Mouse (Mus musculus) stomach, embryonic 16.5 days (tissue): ENCODE results near the gene Xlr5c. TPM values are rescaled to one million over a fixed set of nuclear protein-coding genes. Genes with fewer than 3 reads are reported as not detected.
"Not testable (repeated sequence)": the region's sequence is repeated elsewhere in the genome, so short reads cannot be mapped to it uniquely, and the experiment has no call there.

ENCODE experiments used
- ATAC-seq: fragments of 200-750 bp; cut with Nextera tagmentation; 2 replicates; pipeline ENCODE4 v1.8.0; 2017; ENCODE audit warnings: moderate number of reproducible peaks, moderate TSS enrichment; ENCODE audit not compliant: insufficient read depth, low FRiP score
- H3K27ac ChIP-seq: fragments of 300-500 bp; sonication (generic); 2 replicates; pipeline ENCODE4 v1.5.1; 2014; ENCODE audit warnings: low read length
- H3K27me3 ChIP-seq: fragments of 300-500 bp; sonication (generic); 2 replicates; pipeline ENCODE4 v1.6.1; 2014; ENCODE audit warnings: low read length, control low read depth, mixed read lengths; ENCODE audit not compliant: control insufficient read depth, insufficient read depth
- H3K36me3 ChIP-seq: fragments of 300-500 bp; sonication (generic); 2 replicates; pipeline ENCODE4 v1.6.1; 2014; ENCODE audit warnings: low read length; ENCODE audit not compliant: control insufficient read depth, insufficient read depth
- H3K4me1 ChIP-seq: fragments of 300-500 bp; sonication (generic); 2 replicates; pipeline ENCODE4 v1.6.1; 2014; ENCODE audit warnings: low read length, control low read depth, mixed read lengths; ENCODE audit not compliant: control insufficient read depth, insufficient read depth
- H3K4me2 ChIP-seq: fragments of 300-500 bp; sonication (generic); 2 replicates; pipeline ENCODE4 v1.6.1; 2014; ENCODE audit warnings: low read depth, low read length, mixed read lengths
- H3K4me3 ChIP-seq: fragments of 300-500 bp; sonication (generic); replicated peaks from 2 replicates; pipeline ENCODE4 v1.5.1; 2014; ENCODE audit warnings: mild to moderate bottlenecking, low read length
- H3K9ac ChIP-seq: fragments of 300-500 bp; sonication (generic); 2 replicates; pipeline ENCODE4 v1.6.1; 2014; ENCODE audit warnings: low read length
- H3K9me3 ChIP-seq: fragments of 300-500 bp; sonication (generic); replicated peaks from 2 replicates; pipeline ENCODE4 v1.6.1; 2016; ENCODE audit warnings: low read length, control low read depth; ENCODE audit not compliant: control insufficient read depth
- WGBS: fragments of 180-500 bp; shearing (Covaris S2); extraction: QIAGEN DNeasy Blood & Tissue Kit; methylation state at CpG from one replicate; pipeline ENCODE4 v1.1.7; 2014; 5-methylcytosine and 5-hydroxymethylcytosine counted together
- polyA plus RNA-seq: library from polyadenylated mRNA; unstranded; fragments of >200 nt; fragmentation: Nextera tagmentation; extraction: Ambion mirVana; gene quantifications from 2 replicates; pipeline ENCODE4 v1.2.1, GENCODE M21; 2015

Gene Xlr5c
- polyA plus RNA-seq, 1 experiment from 2014 or later: not detected

GRCm38 (mm10) chrX:73295745-73296144, 3.0 kb upstream of the Xlr5c start:
- not testable (repeated sequence) for ATAC-seq, H3K36me3 ChIP-seq, H3K27me3 ChIP-seq, H3K9me3 ChIP-seq, H3K4me2 ChIP-seq, H3K4me3 ChIP-seq, H3K9ac ChIP-seq, H3K27ac ChIP-seq, H3K4me1 ChIP-seq
- 46% methylated on average over 8 of the region's 10 CpGs for WGBS

- not testable (repeated sequence) for H3K4me1 ChIP-seq, H3K27me3 ChIP-seq, ATAC-seq, H3K4me3 ChIP-seq, H3K27ac ChIP-seq, H3K9ac ChIP-seq, H3K9me3 ChIP-seq, H3K36me3 ChIP-seq, H3K4me2 ChIP-seq
- 93% methylated on average over 14 of the region's 14 CpGs for WGBS
Measured at GRCm38 (mm10) chrX:73265270-73265669, 27.5 kb downstream of the Xlr5c start, which contains the start of gene Xlr3c. Gene Xlr3c, minus strand, starts transcription at chrX:73265390.

- not testable (repeated sequence) for H3K9ac ChIP-seq, H3K4me2 ChIP-seq, ATAC-seq, H3K4me1 ChIP-seq, H3K9me3 ChIP-seq, H3K27me3 ChIP-seq, H3K4me3 ChIP-seq, H3K36me3 ChIP-seq, H3K27ac ChIP-seq
- WGBS: 70% methylated on average over 1 of the region's 2 CpGs
Measured at GRCm38 (mm10) chrX:73262428-73262827, 30.3 kb downstream of the Xlr5c start.

- not testable (repeated sequence) for H3K9me3 ChIP-seq, H3K4me2 ChIP-seq, H3K27ac ChIP-seq, H3K36me3 ChIP-seq, H3K4me1 ChIP-seq, H3K27me3 ChIP-seq, H3K9ac ChIP-seq, ATAC-seq, H3K4me3 ChIP-seq
- WGBS: 89% methylated on average over 12 of the region's 14 CpGs
Measured at GRCm38 (mm10) chrX:73242821-73243325, 49.9 kb downstream of the Xlr5c start, which contains the start of gene Xlr4c. Gene Xlr4c, minus strand, starts transcription at chrX:73243130.

Other genes with a start within 250 kb of the Xlr5c start
- 0.10 and 0.16 TPM in 2 replicates for gene Pnma3, start 228.2 kb downstream of the Xlr5c start, polyA plus RNA-seq
- gene Xlr4a, start 210.5 kb downstream of the Xlr5c start, polyA plus RNA-seq: 0.97 and 1.0 TPM in 2 replicates
- gene Xlr3a, start 195.9 kb downstream of the Xlr5c start, polyA plus RNA-seq: 5.6 and 5.7 TPM in 2 replicates
- 0.14 and 0.19 TPM in 2 replicates for gene Gm14685, start 175.9 kb downstream of the Xlr5c start, polyA plus RNA-seq
- gene Xlr5b, start 144.2 kb downstream of the Xlr5c start, polyA plus RNA-seq: not detected in 2 replicates
- not detected in 2 replicates for gene DXBay18, start 143.5 kb downstream of the Xlr5c start, polyA plus RNA-seq
- not detected in 2 replicates for gene Spin2d, start 116.0 kb downstream of the Xlr5c start, polyA plus RNA-seq
- 9.6 and 12.5 TPM in 2 replicates for gene Xlr3b, start 100.8 kb downstream of the Xlr5c start, polyA plus RNA-seq
- 0.90 and 1.8 TPM in 2 replicates for gene Xlr4b, start 78.6 kb downstream of the Xlr5c start, polyA plus RNA-seq
- 12.8 and 14.7 TPM in 2 replicates for gene F8a, start 64.7 kb downstream of the Xlr5c start, polyA plus RNA-seq
- gene Xlr4c, start 49.8 kb downstream of the Xlr5c start, polyA plus RNA-seq: 0.67 and 0.93 TPM in 2 replicates
- gene Xlr3c, start 27.6 kb downstream of the Xlr5c start, polyA plus RNA-seq: not detected in 2 replicates
- gene Xlr5a, start within 50 bp of the Xlr5c start, polyA plus RNA-seq: 0.12 and 0.31 TPM in 2 replicates
- not detected in 2 replicates for gene Gm45015, start 43.9 kb upstream of the Xlr5c start, polyA plus RNA-seq
- 13.5 and 14.7 TPM in 2 replicates for gene Zfp275, start 49.6 kb upstream of the Xlr5c start, polyA plus RNA-seq
- not detected in 2 replicates for gene Gm18336, start 105.8 kb upstream of the Xlr5c start, polyA plus RNA-seq
- 0.11 and 0.30 TPM in 2 replicates for gene Zfp92, start 118.1 kb upstream of the Xlr5c start, polyA plus RNA-seq
- gene Trex2, start 142.4 kb upstream of the Xlr5c start, polyA plus RNA-seq: 12.3 and 24.8 TPM in 2 replicates
- gene Haus7, start 166.1 kb upstream of the Xlr5c start, polyA plus RNA-seq: 49.6 and 50.9 TPM in 2 replicates
- 87.2 and 114 TPM in 2 replicates for gene Bgn, start 190.6 kb upstream of the Xlr5c start, polyA plus RNA-seq
- 0.26 and 0.59 TPM in 2 replicates for gene Atp2b3, start 210.1 kb upstream of the Xlr5c start, polyA plus RNA-seq